8 mouse cellular contexts compared by ENCODE assay signal in genomic region chr2:152142046-152142445, GRCm38 (mm10). TPM values are rescaled to one million over a fixed set of nuclear protein-coding genes. Genes with fewer than 3 reads are reported as not detected.
DNase-seq lines count a peak whose midpoint lies in the region; ATAC-seq lines count a peak whose summit lies in the region.

No protein-coding gene starts in this region.

- peaks cover 61% of the 10 kb centered on the region for H3K27me3 ChIP-seq in embryonic facial prominence, embryonic 15.5 days
- H3K27me3 ChIP-seq in limb, embryonic 11.5 days (ENCODE audit: control insufficient read depth, insufficient read depth, low read length): peaks cover 22% of the 10 kb centered on the region
- H3K27me3 ChIP-seq in midbrain, embryonic 14.5 days (ENCODE audit: control insufficient read depth, insufficient read depth, low read length): peaks cover 46% of the 10 kb centered on the region

- H3K36me3 ChIP-seq in embryonic facial prominence, embryonic 15.5 days: no peaks in the 10 kb centered on the region
- no peaks in the 10 kb centered on the region for H3K36me3 ChIP-seq in limb, embryonic 11.5 days (ENCODE audit: control insufficient read depth, insufficient read depth, low read length)
- H3K36me3 ChIP-seq in midbrain, embryonic 14.5 days (ENCODE audit: control insufficient read depth, insufficient read depth, low read length): no peaks in the 10 kb centered on the region

- H3K27ac ChIP-seq in embryonic facial prominence, embryonic 15.5 days (replicated peaks): no peak overlapping the region
- H3K27ac ChIP-seq in limb, embryonic 11.5 days (replicated peaks; ENCODE audit: low read depth, low read length): peak overlapping the region; percentile 31
- H3K27ac ChIP-seq in midbrain, embryonic 14.5 days (replicated peaks; ENCODE audit: low read depth, low read length): no peak overlapping the region

- peak overlapping the region; percentile 93 for H3K4me2 ChIP-seq in embryonic facial prominence, embryonic 15.5 days (replicated peaks)
- H3K4me2 ChIP-seq in limb, embryonic 11.5 days (ENCODE audit: low read depth, severe bottlenecking): peak overlapping the region; percentile 89
- peak overlapping the region; percentile 68 for H3K4me2 ChIP-seq in midbrain, embryonic 14.5 days (ENCODE audit: low read length)

- no peak for ATAC-seq in embryonic facial prominence, embryonic 15.5 days (ENCODE audit: insufficient number of reproducible peaks, low FRiP score, low TSS enrichment, low read depth)
- peak; percentile 78 for ATAC-seq in limb, embryonic 11.5 days (ENCODE audit: insufficient number of reproducible peaks, low FRiP score, low TSS enrichment, low read depth)
- 0 out of 2 replicates have a peak, but pooled peaks have one; percentile 49 for ATAC-seq in midbrain, embryonic 14.5 days (ENCODE audit: low FRiP score, low TSS enrichment)

- 2% methylated on average over 13 of the region's 13 CpGs for WGBS in embryonic facial prominence, embryonic 15.5 days
- under 1% methylated on average over 13 of the region's 13 CpGs for WGBS in limb, embryonic 11.5 days
- whole genome bisulfite sequencing in midbrain, embryonic 14.5 days: 2% methylated on average over 13 of the region's 13 CpGs

- no peaks in the 10 kb centered on the region for H3K9me3 ChIP-seq in embryonic facial prominence, embryonic 15.5 days (replicated peaks)
- no peaks in the 10 kb centered on the region for H3K9me3 ChIP-seq in limb, embryonic 11.5 days (ENCODE audit: control insufficient read depth, low read length)
- no peaks in the 10 kb centered on the region for H3K9me3 ChIP-seq in midbrain, embryonic 14.5 days (ENCODE audit: control insufficient read depth, low read length)

- no peak overlapping the region for H3K9ac ChIP-seq in embryonic facial prominence, embryonic 15.5 days
- peak overlapping the region; percentile 37; the same call in 1 of the 2 replicates for H3K9ac ChIP-seq in limb, embryonic 11.5 days (ENCODE audit: low read length)
- H3K9ac ChIP-seq in midbrain, embryonic 14.5 days (replicated peaks; ENCODE audit: low read length): peak overlapping the region; percentile 39; the same call in 1 of the 2 replicates

- peaks cover 28% of the 10 kb centered on the region for H3K4me1 ChIP-seq in embryonic facial prominence, embryonic 15.5 days
- peaks cover 19% of the 10 kb centered on the region for H3K4me1 ChIP-seq in limb, embryonic 11.5 days (ENCODE audit: control insufficient read depth, insufficient read depth, low read length)
- H3K4me1 ChIP-seq in midbrain, embryonic 14.5 days (ENCODE audit: control insufficient read depth, insufficient read depth, low read length): peaks cover 26% of the 10 kb centered on the region

- peak; percentile 64 for DNase-seq in adrenal gland, postnatal 10 days
- peak; percentile 49 for DNase-seq in heart, postnatal 4 days
- DNase-seq in limb, embryonic 11.5 days (ENCODE audit: low spot score): peak; percentile 85
- peak; percentile 67 for DNase-seq in midbrain, embryonic 14.5 days
- DNase-seq in adipocyte (ENCODE audit: low spot score): no peak
- DNase-seq in spleen, postnatal 4 days (ENCODE audit: low spot score in 2 of 2): no peak
- DNase-seq in cerebellum, postnatal 14 days: no peak

- H3K4me3 ChIP-seq in embryonic facial prominence, embryonic 15.5 days (replicated peaks): peak overlapping the region; percentile 39
- H3K4me3 ChIP-seq in limb, embryonic 11.5 days (ENCODE audit: low read depth, low read length): peak overlapping the region; percentile 48
- H3K4me3 ChIP-seq in midbrain, embryonic 14.5 days (replicated peaks; ENCODE audit: low read depth, low read length): peak overlapping the region; percentile 27

RNA-seq across cellular contexts. Expression of gene Tcf15, which starts 1.3 kb away (rescaled TPM):
- 10 to 100 TPM; 22.8 to 28.8 TPM for total RNA-seq in adrenal gland, postnatal 10 days (2021)
- polyA plus RNA-seq in embryonic facial prominence, embryonic 15.5 days (2015; fragmentation: Nextera tagmentation; extraction: Ambion mirVana): 5.5 and 6.5 TPM in 2 replicates
- total RNA-seq in heart, postnatal 4 days (2021): 10 to 100 TPM; 29.6 to 38.0 TPM
- 20.2 and 25.2 TPM in 2 replicates for polyA plus RNA-seq in limb, embryonic 11.5 days (2014; fragmentation: Nextera tagmentation; extraction: Ambion mirVana)
- polyA plus RNA-seq in midbrain, embryonic 14.5 days (2014; fragmentation: Nextera tagmentation; extraction: Ambion mirVana): 0.76 and 0.96 TPM in 2 replicates

RNA-seq across cellular contexts. Expression of gene Srxn1, which starts 36.7 kb away (rescaled TPM):
- 100 to 1,000 TPM in 1 of 2 experiments, 10 to 100 TPM in 1; 48.5 to 177 TPM for total RNA-seq in adrenal gland, postnatal 10 days (2021)
- 11.0 and 11.5 TPM in 2 replicates for polyA plus RNA-seq in embryonic facial prominence, embryonic 15.5 days (2015; fragmentation: Nextera tagmentation; extraction: Ambion mirVana)
- total RNA-seq in heart, postnatal 4 days (2021): 1 to 10 TPM; 9.0 TPM
- polyA plus RNA-seq in limb, embryonic 11.5 days (2014; fragmentation: Nextera tagmentation; extraction: Ambion mirVana): 8.2 and 8.9 TPM in 2 replicates
- polyA plus RNA-seq in midbrain, embryonic 14.5 days (2014; fragmentation: Nextera tagmentation; extraction: Ambion mirVana): 11.5 and 17.4 TPM in 2 replicates

Comparison
In these comparisons a context has a peak if more than half of its experiments do, and no peak if none do; other contexts are left out.
1. DNase-seq: peak in adrenal gland, postnatal 10 days (single experiment), heart, postnatal 4 days (single experiment), limb, embryonic 11.5 days (single experiment) and midbrain, embryonic 14.5 days (single experiment); none in adipocyte (single experiment), spleen, postnatal 4 days (0 of 2) and cerebellum, postnatal 14 days (0 of 2).
2. Peak in every context shown above with its lines, with median percentiles within 50 percentile points of each other: H3K4me2 ChIP-seq and H3K4me3 ChIP-seq.